Mouse (Mus musculus) heart, postnatal 36 days (tissue): ENCODE data around the gene St5. TPM values are rescaled to one million over a fixed set of nuclear protein-coding genes. Genes with fewer than 3 reads are reported as not detected.

ENCODE experiments used
- DNase-seq, 2 experiments: peaks; one replicate each; pipeline ENCODE4 v3.0.0; 2021 to 2022
- intact Hi-C: fragments of 180-260 bp; cut with DNase I; formaldehyde crosslinking; loops from one replicate; pipeline ENCODE4 v1.15.1; 2025
- total RNA-seq, 2 experiments: library from RNA; stranded (reverse); gene quantifications; 2 replicates each; pipeline ENCODE4 v1.2.3; 2021

Gene St5
- total RNA-seq, 2 experiments from 2014 or later: 23.4 to 31.9 TPM

GRCm38 (mm10) chr7:109646574-109646973, 56.8 kb downstream of the St5 start:
- intact Hi-C loops: no loop called here
- DNase-seq: no peak

GRCm38 (mm10) chr7:109643305-109643994, 60.0 kb downstream of the St5 start:
- intact Hi-C loops: loop anchor here (5.0 kb wide), 1 partner anchor 59 kb away; the partner anchor contains the start of genes Akip1 and St5
- DNase-seq: no peak

GRCm38 (mm10) chr7:109641963-109642362, 61.4 kb downstream of the St5 start:
- no peak for DNase-seq
- intact Hi-C loops: loop anchor here (5.0 kb wide), 1 partner anchor 60 kb away; the partner anchor contains the start of genes Akip1 and St5

DNA sequence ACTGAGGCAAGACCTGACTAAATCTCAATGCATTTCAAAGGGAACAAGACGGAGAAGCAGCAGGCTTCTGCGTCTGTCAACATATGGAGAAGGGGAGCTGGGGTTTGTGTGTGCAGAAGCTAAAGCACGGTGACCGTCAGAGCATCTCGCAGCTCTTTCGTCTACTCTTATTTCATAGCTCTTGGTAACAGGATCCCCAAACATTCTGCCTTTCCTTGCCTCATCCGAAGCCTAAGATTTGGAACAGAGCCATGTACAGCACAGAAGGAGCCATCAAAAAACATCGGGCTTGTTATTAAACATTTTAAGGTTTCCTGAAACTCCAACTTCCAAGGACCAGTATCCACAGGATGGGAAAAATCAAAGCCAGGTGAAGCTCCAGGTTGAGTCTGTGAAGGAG, 62.3 kb downstream of the St5 start:
- intact Hi-C loops: loop anchor here (5.0 kb wide), 1 partner anchor 61 kb away; the partner anchor contains the start of genes Akip1 and St5
- no peak for DNase-seq

DNA sequence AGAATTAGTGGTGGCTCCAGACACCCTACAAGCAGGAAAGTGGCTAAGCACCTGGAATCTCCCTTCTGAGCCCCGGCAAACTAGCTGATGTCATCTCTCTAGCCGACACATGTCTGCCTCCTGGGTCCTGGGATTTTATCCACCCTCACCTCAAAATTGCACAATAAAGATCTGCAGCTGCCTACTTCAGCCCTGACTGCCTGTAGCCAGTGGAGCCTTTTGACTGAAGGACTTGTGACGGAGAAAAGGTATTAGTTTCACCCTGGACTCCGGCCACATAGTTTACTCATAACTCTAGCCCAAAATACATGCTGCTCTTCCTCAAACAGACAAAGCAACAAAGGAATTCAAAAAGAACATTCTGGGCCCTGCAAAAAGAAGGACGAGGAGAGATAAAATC, 66.0 kb downstream of the St5 start:
- intact Hi-C loops: no loop called here
- no peak for DNase-seq

- intact Hi-C loops: no loop called here
- no peak for DNase-seq
Observed at GRCm38 (mm10) chr7:109636086-109636792, 67.2 kb downstream of the St5 start.

DNA sequence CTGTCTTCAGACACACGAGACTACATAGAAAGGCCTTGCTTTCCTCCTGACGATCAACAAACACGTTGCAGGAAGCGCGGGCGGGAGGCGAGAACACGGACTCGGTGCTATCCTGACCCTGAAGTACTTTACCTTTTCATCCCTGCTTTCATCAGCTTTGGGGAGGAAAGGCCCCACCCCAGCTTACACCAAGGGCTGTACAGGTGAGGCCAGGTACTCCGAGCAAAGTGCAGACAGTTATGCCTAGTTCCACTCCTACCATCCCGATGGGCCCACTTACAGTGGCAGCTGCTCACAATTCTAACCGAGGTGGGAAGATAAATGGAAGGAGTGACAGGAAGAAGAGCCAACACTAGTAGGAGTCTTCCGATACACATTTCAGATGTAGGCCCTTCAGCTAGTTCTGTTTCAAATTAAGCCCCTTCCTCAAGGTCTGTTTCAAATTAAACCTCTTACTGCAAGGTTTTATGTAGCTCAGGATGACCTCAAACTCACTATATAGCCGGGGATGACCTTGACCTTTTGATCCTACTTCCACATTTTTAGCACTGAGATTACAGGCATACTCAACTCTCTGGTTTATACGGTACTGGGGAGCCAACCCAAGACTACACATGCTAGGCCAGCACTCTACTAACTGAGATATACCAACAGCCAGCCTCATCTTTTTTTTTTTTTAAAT, 69.9 kb downstream of the St5 start:
- intact Hi-C loops: loop anchor here (5.0 kb wide), 1 partner anchor 84 kb away; no protein-coding TSS in a partner anchor
- DNase-seq: no peak

DNA sequence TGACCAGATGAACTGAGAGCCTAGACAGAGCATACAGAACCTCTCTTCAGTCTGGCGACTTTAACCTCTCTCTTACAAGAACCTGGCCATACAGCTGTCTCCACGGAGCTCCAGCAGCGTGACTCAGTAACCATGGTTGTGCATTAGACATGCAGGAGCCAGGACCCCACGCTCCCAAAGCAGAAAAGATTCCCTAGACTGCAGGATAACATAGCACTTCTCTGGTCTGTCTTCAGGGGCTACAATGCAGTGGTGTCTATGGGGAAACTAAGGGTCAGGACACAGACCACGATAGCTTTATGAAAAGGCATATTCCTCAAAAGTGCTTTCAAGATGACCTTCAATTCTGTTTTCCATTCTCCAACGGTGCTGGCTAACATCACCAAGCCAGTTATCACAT, 72.1 kb downstream of the St5 start:
- intact Hi-C loops: loop anchor here (5.0 kb wide), 1 partner anchor 86 kb away; no protein-coding TSS in a partner anchor
- DNase-seq: no peak

- DNase-seq: no peak
- intact Hi-C loops: loop anchor here (5.0 kb wide), 1 partner anchor 87 kb away; no protein-coding TSS in a partner anchor
Observed at GRCm38 (mm10) chr7:109629871-109630778, 73.3 kb downstream of the St5 start.

- no peak for DNase-seq
- intact Hi-C loops: no loop called here
Observed at GRCm38 (mm10) chr7:109628935-109629609, 74.3 kb downstream of the St5 start.

- intact Hi-C loops: no loop called here
- DNase-seq: no peak
Observed at GRCm38 (mm10) chr7:109627851-109628250, 75.6 kb downstream of the St5 start.

- intact Hi-C loops: no loop called here
- no peak for DNase-seq
Observed at GRCm38 (mm10) chr7:109622234-109622838, 81.1 kb downstream of the St5 start.

- DNase-seq: no peak
- intact Hi-C loops: no loop called here
Observed at GRCm38 (mm10) chr7:109620967-109621366, 82.4 kb downstream of the St5 start.

DNA sequence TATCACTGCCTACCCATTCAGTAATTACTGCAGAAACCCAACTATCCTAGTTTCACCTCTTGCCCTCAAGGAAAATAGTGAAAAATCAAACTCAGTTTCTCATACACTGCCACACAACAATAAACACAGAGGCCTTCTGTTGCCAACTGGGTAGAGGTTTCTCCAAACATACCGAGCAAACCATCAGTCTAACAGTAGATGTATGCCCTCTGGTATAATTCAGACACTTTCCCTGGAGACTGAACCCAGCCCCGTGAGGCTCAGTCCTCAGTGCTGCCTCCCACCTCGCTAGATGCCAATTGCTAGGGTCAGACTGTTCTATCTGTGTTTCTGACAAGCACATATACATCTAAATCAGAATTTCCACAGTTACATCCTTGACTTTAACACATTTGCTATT, 83.1 kb downstream of the St5 start:
- intact Hi-C loops: no loop called here

DNA sequence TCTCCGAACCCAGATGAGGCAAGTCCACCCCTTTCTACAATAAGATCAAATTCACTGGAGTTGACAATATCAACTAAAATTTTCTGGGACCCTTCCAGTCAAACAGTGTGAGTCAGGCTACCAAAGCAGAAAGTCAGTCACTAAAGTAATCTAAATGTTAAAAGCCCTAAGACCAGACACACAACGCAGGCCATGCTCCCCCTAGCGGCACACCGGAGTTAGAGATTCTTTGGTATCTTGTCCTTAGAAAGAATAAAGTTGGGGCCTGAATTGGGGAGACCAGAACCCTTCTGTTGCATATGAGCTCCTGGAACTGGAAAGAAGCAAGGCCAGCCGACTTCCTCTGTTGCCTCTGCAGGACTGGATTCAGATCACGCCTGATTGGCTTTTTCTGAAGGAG, 84.7 kb downstream of the St5 start:
- intact Hi-C loops: loop anchor here (1.0 to 5.0 kb wide), 2 partner anchors 90 to 171 kb away; no protein-coding TSS in a partner anchor
- peak; percentile 79 to 82 for DNase-seq

More for the DNA sequence above, 83.1 kb downstream of the St5 start:
- DNase-seq: no peak

DNA sequence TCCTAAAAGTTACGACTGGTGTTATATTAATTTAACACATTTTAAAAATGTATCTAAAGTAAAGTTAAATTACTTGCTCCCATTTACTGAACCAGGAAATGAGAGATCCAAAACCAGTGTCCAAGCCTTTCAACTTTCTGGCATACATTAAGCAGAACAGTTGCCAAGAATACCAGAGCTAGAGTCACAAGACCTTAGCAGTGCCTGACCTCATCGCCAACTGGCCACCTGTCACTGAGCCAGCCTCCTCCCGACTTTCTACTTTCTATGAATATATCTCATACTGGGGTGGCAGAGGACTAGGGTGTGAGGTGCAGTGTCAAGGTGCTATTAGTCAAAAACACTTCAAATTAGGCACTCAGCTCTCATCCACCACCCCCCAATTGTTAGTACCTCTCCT, 85.6 kb downstream of the St5 start:
- peak; percentile 51 to 64 for DNase-seq
- intact Hi-C loops: loop anchor here (1.0 to 5.0 kb wide), 2 partner anchors 90 to 171 kb away; no protein-coding TSS in a partner anchor

- intact Hi-C loops: loop anchor here (5.0 kb wide), 1 partner anchor 169 kb away; no protein-coding TSS in a partner anchor
- peak; percentile 65 to 78 for DNase-seq
Observed at GRCm38 (mm10) chr7:109616034-109616979, 87.1 kb downstream of the St5 start.

DNA sequence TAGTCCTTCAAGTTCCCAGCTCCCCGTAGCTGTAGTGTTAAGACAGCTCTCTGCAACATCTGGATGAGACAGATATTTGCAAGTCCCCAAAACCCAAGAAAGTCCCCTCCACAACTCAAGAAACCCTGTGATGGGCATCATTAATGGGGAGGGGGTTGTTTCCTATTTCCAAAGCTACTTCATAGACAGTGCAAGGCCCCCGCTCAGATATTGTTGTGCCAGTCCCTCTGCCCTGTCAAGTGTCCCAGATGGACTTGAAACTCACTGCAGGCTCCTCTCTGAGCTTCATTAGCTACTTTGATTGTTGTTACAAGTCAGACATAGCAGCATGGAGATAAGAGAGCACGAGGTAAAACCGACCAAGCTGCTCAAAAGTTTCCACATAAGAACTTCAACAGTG, 87.8 kb downstream of the St5 start:
- no peak for DNase-seq
- intact Hi-C loops: loop anchor here (2.0 to 5.0 kb wide), 2 partner anchors 71 to 168 kb away; no protein-coding TSS in a partner anchor
